Mouse (Mus musculus): ENCODE measurements around the gene Plekha4.
A peak's percentile ranks its signal among the peaks of the same experiment; 100 is the strongest.

Plekha4 gene

GRCm38 (mm10) chr7:45538163-45539041 is 12.3 kb downstream of the Plekha4 start:
- no peak for DNase-seq (ENCODE audit: low read depth, low spot score)

- DNase-seq (ENCODE audit: low read depth, low spot score), result no peak
These were observed 13.0 kb downstream of the Plekha4 start for GRCm38 (mm10) chr7:45539095-45539494.

- no peak for DNase-seq (ENCODE audit: low read depth, low spot score)
These were observed 14.1 kb downstream of the Plekha4 start for GRCm38 (mm10) chr7:45540213-45540612.

- DNase-seq (ENCODE audit: low read depth, low spot score), result no peak
These were observed 18.4 kb downstream of the Plekha4 start for GRCm38 (mm10) chr7:45544525-45544924.

- no peak for DNase-seq (ENCODE audit: low read depth, low spot score)
These were observed 23.7 kb downstream of the Plekha4 start for GRCm38 (mm10) chr7:45549641-45550436.

- DNase-seq (ENCODE audit: low read depth, low spot score), result no peak
These were observed 24.8 kb downstream of the Plekha4 start for GRCm38 (mm10) chr7:45550821-45551511.

GRCm38 (mm10) chr7:45551512-45551883 is 25.4 kb downstream of the Plekha4 start:
- no peak for DNase-seq (ENCODE audit: low read depth, low spot score)

- no peak for DNase-seq (ENCODE audit: low read depth, low spot score)
These were observed 27.4 kb downstream of the Plekha4 start for GRCm38 (mm10) chr7:45553519-45553918.

- DNase-seq (ENCODE audit: low read depth, low spot score), result no peak
These were observed 27.9 kb downstream of the Plekha4 start for GRCm38 (mm10) chr7:45553990-45554389.

- DNase-seq (ENCODE audit: low read depth, low spot score), result no peak
These were observed 28.6 kb downstream of the Plekha4 start, which contains the start of gene Hsd17b14 for GRCm38 (mm10) chr7:45554744-45555143. TSS of gene Hsd17b14 (plus strand) at chr7:45554893.

- peak; percentile 78 for DNase-seq (ENCODE audit: low read depth, low spot score)
These were observed 29.7 kb downstream of the Plekha4 start for GRCm38 (mm10) chr7:45555787-45556186.

- DNase-seq (ENCODE audit: low read depth, low spot score), result no peak
These were observed 32.8 kb downstream of the Plekha4 start for GRCm38 (mm10) chr7:45558907-45559306.

GRCm38 (mm10) chr7:45560241-45560640 is 34.1 kb downstream of the Plekha4 start:
- DNase-seq (ENCODE audit: low read depth, low spot score), result no peak

GRCm38 (mm10) chr7:45560843-45561623 is 34.9 kb downstream of the Plekha4 start:
- peak; percentile 77 for DNase-seq (ENCODE audit: low read depth, low spot score)

GRCm38 (mm10) chr7:45561624-45562520 is 35.7 kb downstream of the Plekha4 start:
- DNase-seq (ENCODE audit: low read depth, low spot score), result peak; percentile 53

- no peak for DNase-seq (ENCODE audit: low read depth, low spot score)
These were observed 38.7 kb downstream of the Plekha4 start for GRCm38 (mm10) chr7:45564811-45565210.

- DNase-seq (ENCODE audit: low read depth, low spot score), result no peak
These were observed 39.3 kb downstream of the Plekha4 start for GRCm38 (mm10) chr7:45565446-45565845.

- DNase-seq (ENCODE audit: low read depth, low spot score), result no peak
These were observed 41.1 kb downstream of the Plekha4 start for GRCm38 (mm10) chr7:45567112-45567779.

GRCm38 (mm10) chr7:45567780-45568516 is 41.8 kb downstream of the Plekha4 start:
- peak; percentile 83 for DNase-seq (ENCODE audit: low read depth, low spot score)
